Mouse (Mus musculus): ENCODE results near the gene 1500011B03Rik.

DNA sequence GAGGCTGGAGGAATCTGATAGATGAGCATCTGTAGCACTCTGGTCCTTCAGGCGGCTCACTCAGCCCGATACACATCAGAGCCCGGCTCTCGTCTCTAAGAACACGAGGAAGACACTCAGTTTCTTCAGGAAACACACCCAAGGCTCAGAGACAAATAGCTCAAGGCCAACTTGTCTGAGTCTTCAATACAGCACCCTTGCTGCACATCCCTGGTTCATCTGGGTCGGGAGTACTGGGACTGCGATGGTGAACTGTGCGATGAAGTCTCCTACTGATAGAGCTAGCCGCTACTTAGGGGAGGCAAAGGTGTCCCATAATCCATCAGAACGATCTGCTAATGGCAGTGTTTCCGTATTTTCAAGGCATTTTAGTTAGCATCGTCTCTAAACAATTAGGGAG is 35.3 kb upstream of the 1500011B03Rik start, which contains the start of gene Gm9936:
- TF ChIP-seq CTCF (conservative IDR thresholded peaks at IDR 0.05; ENCODE audit: insufficient read depth, insufficient read length, low read depth, low read length), result no peak
- TF ChIP-seq POLR2A (IDR thresholded peaks at IDR 0.05; ENCODE audit: low read depth, low read length), result no peak
